Mouse (Mus musculus) forebrain, embryonic 13.5 days (tissue): ENCODE data around the gene Cyfip2. TPM values are rescaled to one million over a fixed set of nuclear protein-coding genes. Genes with fewer than 3 reads are reported as not detected.

Source experiments
- ATAC-seq: fragments of 200-750 bp; cut with Nextera tagmentation; 2 replicates; pipeline ENCODE4 v1.8.0; 2017
- H3K27ac ChIP-seq: fragments of 300-500 bp; sonication (generic); 2 replicates; pipeline ENCODE4 v1.5.1; 2015; ENCODE audit warnings: inconsistent platforms, mild to moderate bottlenecking, moderate library complexity
- H3K27me3 ChIP-seq: fragments of 300-500 bp; sonication (generic); 2 replicates; pipeline ENCODE4 v1.6.1; 2015; ENCODE audit warnings: mild to moderate bottlenecking, inconsistent platforms
- H3K36me3 ChIP-seq: fragments of 300-500 bp; sonication (generic); 2 replicates; pipeline ENCODE4 v1.6.1; 2015; ENCODE audit warnings: mild to moderate bottlenecking, inconsistent platforms; ENCODE audit not compliant: poor library complexity, severe bottlenecking
- H3K4me1 ChIP-seq: fragments of 300-500 bp; sonication (generic); 2 replicates; pipeline ENCODE4 v1.6.1; 2015; ENCODE audit warnings: inconsistent platforms
- H3K4me2 ChIP-seq: fragments of 300-500 bp; sonication (generic); 2 replicates; pipeline ENCODE4 v1.6.1; 2015; ENCODE audit warnings: inconsistent platforms, mild to moderate bottlenecking, moderate library complexity
- H3K4me3 ChIP-seq: fragments of 300-500 bp; sonication (generic); 2 replicates; pipeline ENCODE4 v1.5.1; 2015; ENCODE audit warnings: mild to moderate bottlenecking, inconsistent platforms
- H3K9ac ChIP-seq: fragments of 300-500 bp; sonication (generic); 2 replicates; pipeline ENCODE4 v1.6.1; 2015; ENCODE audit warnings: mild to moderate bottlenecking, inconsistent platforms
- H3K9me3 ChIP-seq: fragments of 300-500 bp; sonication (generic); replicated peaks from 2 replicates; pipeline ENCODE4 v1.6.1; 2016; ENCODE audit warnings: inconsistent platforms
- WGBS: fragments of 180-500 bp; shearing (Covaris S2); methylation state at CpG from one replicate; pipeline ENCODE4 v1.1.7; 2015; 5-methylcytosine and 5-hydroxymethylcytosine counted together
- polyA plus RNA-seq: library from polyadenylated mRNA; unstranded; fragments of >200 nt; fragmentation: Nextera tagmentation; extraction: Ambion mirVana; gene quantifications from 2 replicates; pipeline ENCODE4 v1.2.1, GENCODE M21; 2015

The Cyfip2 gene
- 55.9 and 59.8 TPM in 2 replicates for polyA plus RNA-seq

- H3K4me2 ChIP-seq: peak within 1 kb of the TSS; percentile 89
Observed at GRCm38 (mm10) chr11:46312523-46313035, at the start of gene Cyfip2. TSS of gene Cyfip2 (minus strand) at chr11:46312859.

DNA sequence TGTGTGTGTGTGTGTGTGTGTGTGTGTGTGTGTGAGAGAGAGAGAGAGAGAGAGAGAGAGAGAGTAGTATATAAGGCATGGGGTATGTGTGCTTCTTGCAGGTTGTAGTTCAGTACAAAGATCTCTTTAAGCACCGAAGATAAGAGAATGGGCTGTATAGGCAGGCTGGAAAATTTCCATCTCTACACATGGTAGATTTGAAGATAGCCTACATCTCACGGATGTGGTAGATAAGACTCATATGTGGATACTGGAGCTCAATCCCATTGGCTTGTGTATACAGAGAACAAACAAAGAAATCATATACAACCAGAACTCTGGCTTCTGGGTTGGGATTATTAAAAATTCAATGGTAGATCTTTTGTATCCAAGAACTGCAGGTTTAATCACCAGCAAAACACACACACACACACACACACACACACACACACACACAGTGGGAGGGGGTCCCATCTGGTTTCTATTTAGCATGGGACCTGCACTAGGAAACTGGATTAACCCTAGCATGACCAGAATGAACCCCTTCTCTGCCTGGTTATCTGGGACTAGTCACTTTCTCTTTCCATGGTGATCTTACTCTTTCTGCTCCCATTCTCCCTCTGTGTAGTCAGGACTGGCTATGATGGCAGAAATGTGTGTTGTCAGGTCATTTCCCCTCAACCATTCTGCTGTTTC lies 48.5 kb upstream of the Cyfip2 start:
- WGBS: 92% methylated on average over 2 of the region's 2 CpGs
- no peak for ATAC-seq
- H3K36me3 ChIP-seq: no peaks in the 10 kb centered on the region
- no peak overlapping the region for H3K4me2 ChIP-seq
- peaks cover 6% of the 10 kb centered on the region; the same call in 1 of the 2 replicates for H3K4me1 ChIP-seq
- H3K9me3 ChIP-seq: no peaks in the 10 kb centered on the region
- no peak overlapping the region for H3K4me3 ChIP-seq
- H3K27me3 ChIP-seq: no peaks in the 10 kb centered on the region
- H3K27ac ChIP-seq: no peak overlapping the region
- H3K9ac ChIP-seq: no peak overlapping the region

More at GRCm38 (mm10) chr11:46312523-46313035, at the start of gene Cyfip2:
- Histone ChIP-seq H3K36me3 (0 out of 2 replicates have a peak, but pooled peaks cover 5% of the 10 kb centered on the region), H3K27me3 (no peaks in the 10 kb centered on the region), H3K27ac (peak within 1 kb of the TSS; percentile 82), H3K4me3 (peak within 1 kb of the TSS; percentile 77), H3K9ac (peak within 1 kb of the TSS; percentile 96), H3K9me3 (no peaks in the 10 kb centered on the region), H3K4me1 (peaks cover 37% of the 10 kb centered on the region)
- peak; percentile 28 for ATAC-seq
- 2% methylated on average over 14 of the region's 14 CpGs for WGBS

DNA sequence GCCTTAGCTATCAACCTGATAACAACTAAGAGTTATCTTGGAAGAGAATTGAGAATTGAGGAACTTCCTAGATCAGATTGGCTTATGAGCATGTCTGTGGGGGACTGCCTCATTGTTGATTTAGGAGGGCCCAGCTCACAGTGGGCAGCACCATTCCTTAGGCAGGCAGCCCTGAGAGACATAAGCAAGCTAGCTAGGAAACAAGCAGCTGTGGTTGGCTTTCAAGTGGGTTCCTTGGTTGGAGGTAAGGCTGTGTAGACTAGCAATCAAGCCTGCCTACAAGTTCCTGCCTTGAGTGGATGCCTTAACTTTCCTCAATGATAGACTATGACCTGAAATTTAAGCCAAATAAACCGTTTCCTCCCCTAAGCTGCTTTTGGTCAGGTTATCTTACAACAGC lies 45.7 kb upstream of the Cyfip2 start:
- no peak for ATAC-seq

DNA sequence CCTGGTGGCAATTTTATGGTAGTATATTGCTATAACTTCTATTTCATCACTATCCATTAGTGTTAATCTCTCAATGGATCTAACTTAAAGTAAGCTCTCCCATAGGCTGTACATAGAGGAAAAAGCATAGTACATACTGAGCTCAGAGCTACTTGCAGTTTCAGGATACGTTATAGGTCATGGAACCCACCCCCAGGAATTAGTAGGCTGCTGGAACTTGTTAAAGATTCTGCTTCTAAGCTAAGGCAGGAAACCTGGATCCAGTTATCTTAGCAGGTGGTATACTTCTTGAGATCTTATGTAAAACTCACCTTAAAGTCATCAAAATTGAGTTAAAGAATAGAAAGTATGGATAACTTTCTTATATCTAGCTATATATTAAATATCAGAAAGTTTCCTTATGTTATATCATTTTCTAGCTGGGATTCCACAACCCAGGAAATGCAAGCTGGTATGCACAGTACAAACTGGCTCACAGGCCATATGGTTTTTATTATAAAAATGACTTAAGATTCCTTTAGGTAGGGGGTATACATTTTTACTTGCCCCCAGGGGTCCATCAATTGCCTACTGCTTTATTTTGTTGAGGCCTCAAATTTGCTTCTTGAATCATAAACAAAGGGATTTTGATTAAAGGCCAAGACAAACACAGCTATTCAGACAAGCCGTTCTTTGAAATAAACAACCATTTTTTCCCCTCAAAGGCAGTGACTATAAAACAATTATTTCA lies 37.2 kb upstream of the Cyfip2 start:
- Histone ChIP-seq H3K4me2 (no peak overlapping the region), H3K4me1 (no peaks in the 10 kb centered on the region)
- 65% methylated on average over 2 of the region's 2 CpGs for WGBS

More for the DNA sequence above, 45.7 kb upstream of the Cyfip2 start:
- Histone ChIP-seq H3K9me3 (no peaks in the 10 kb centered on the region), H3K27me3 (no peaks in the 10 kb centered on the region), H3K27ac (no peak overlapping the region), H3K36me3 (no peaks in the 10 kb centered on the region), H3K9ac (no peak overlapping the region), H3K4me1 (peaks cover 6% of the 10 kb centered on the region; the same call in 1 of the 2 replicates), H3K4me3 (no peak overlapping the region), H3K4me2 (no peak overlapping the region)
- WGBS: 78% methylated on average over 1 of the region's 1 CpGs

DNA sequence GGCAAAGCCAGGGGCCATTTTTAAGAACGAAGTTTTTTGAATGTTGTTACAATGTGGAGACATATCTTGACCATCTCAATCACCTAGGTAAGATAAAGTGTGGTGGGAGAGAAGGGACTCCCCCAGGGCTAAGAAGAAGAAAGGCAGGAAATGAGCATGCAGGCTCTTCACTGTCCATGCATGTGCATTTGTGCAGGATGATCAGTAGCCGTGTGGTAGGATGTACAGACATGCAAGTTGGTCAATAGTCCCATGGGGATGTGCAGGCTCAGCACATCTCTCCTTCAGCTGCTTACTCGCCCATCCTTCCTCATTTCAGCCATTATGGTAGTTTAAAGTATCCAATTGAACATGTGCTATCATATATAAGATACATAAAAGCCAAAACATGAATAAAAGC lies 35.8 kb upstream of the Cyfip2 start:
- Histone ChIP-seq H3K4me2 (no peak overlapping the region), H3K9ac (no peak overlapping the region), H3K27me3 (no peaks in the 10 kb centered on the region), H3K27ac (no peak overlapping the region), H3K4me1 (no peaks in the 10 kb centered on the region), H3K9me3 (no peaks in the 10 kb centered on the region), H3K4me3 (no peak overlapping the region), H3K36me3 (no peaks in the 10 kb centered on the region)
- WGBS: 80% methylated on average over 3 of the region's 3 CpGs
- ATAC-seq: no peak

More for the DNA sequence above, 37.2 kb upstream of the Cyfip2 start:
- H3K36me3 ChIP-seq: no peaks in the 10 kb centered on the region
- H3K4me3 ChIP-seq: no peak overlapping the region
- no peaks in the 10 kb centered on the region for H3K9me3 ChIP-seq
- H3K9ac ChIP-seq: no peak overlapping the region
- no peaks in the 10 kb centered on the region for H3K27me3 ChIP-seq
- ATAC-seq: no peak
- H3K27ac ChIP-seq: no peak overlapping the region

GRCm38 (mm10) chr11:46347756-46348155 lies 35.1 kb upstream of the Cyfip2 start:
- no peak overlapping the region for H3K4me2 ChIP-seq
- 92% methylated on average over 5 of the region's 5 CpGs for WGBS

DNA sequence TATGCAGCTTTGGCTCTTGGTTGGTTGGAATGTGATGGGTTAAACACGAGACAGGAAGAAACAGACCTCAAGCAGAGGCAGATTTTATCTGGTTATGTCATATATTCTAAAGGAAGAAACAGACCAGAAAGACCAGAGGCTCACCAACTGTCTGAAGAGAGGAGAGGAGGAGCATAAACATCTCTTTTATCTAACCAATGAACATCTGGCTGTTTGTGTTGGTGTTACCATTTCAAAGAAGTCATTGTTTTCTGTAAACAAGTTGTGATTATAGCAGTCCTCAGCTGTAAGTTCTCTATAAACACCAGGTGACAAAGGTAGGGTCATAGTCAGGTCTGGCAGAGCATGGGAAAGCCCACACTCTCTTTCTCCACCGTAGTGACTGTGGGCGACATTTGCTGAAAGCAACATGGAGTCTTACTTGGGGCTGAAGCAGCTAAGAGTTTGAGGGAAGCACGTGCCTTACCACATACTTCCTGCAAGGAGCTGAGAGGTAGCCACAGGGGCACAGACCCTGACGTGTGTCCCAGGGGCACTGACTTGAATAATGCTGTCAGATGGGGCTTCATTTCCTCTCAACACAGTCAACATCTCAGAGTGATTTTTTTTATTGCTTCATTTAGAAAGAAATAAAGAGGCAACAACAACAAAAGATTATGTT lies 31.4 kb upstream of the Cyfip2 start:
- Histone ChIP-seq H3K36me3 (no peaks in the 10 kb centered on the region), H3K27me3 (no peaks in the 10 kb centered on the region), H3K4me3 (no peak overlapping the region), H3K27ac (no peak overlapping the region), H3K9ac (no peak overlapping the region), H3K9me3 (no peaks in the 10 kb centered on the region), H3K4me2 (no peak overlapping the region), H3K4me1 (no peaks in the 10 kb centered on the region)
- no peak for ATAC-seq
- WGBS: 76% methylated on average over 5 of the region's 5 CpGs

More at GRCm38 (mm10) chr11:46347756-46348155, 35.1 kb upstream of the Cyfip2 start:
- Histone ChIP-seq H3K4me3 (no peak overlapping the region), H3K27ac (no peak overlapping the region), H3K9ac (no peak overlapping the region), H3K4me1 (no peaks in the 10 kb centered on the region), H3K9me3 (no peaks in the 10 kb centered on the region), H3K27me3 (no peaks in the 10 kb centered on the region), H3K36me3 (no peaks in the 10 kb centered on the region)
- no peak for ATAC-seq

DNA sequence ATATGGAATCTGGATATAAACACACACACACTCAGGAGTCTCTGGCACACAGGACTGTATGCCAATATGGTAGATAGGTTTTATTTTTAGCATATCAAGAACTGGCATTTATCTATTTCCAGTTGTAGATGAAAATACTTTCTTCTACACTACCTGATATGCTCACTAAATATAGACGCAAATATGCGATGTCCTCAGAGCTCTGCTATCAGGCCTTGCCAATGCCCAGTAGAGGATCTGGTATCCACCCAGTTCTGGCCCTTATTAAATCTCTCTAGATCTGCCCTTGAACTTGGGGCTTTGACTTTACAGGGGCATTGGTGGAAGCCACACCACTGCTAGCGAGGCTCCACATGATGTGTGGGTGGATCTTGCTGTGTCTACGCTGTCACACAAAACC lies 29.3 kb upstream of the Cyfip2 start:
- Histone ChIP-seq H3K4me2 (no peak overlapping the region), H3K9me3 (no peaks in the 10 kb centered on the region), H3K27me3 (no peaks in the 10 kb centered on the region), H3K9ac (no peak overlapping the region), H3K36me3 (no peaks in the 10 kb centered on the region), H3K4me3 (no peak overlapping the region), H3K4me1 (no peaks in the 10 kb centered on the region), H3K27ac (no peak overlapping the region)
- 95% methylated on average over 4 of the region's 4 CpGs for WGBS
- no peak for ATAC-seq

DNA sequence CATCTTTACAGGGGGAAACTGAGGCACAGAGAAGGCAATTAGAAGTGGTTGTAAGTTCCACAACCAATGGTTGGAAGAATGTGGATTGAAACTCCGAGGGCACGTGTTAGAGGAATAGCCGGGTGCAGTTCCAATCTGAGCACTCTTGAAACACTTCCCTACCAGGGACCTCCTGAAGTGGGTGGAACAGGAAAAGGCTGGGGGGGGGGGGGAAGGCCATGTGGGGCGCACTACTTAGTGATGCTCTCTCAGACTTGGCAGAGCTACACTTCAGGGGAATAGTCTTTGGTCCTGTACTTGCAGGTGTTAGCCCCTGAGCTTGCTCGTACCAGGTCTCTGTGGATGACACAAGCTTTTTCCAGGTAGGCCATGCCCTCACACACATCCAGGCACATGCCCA lies 23.4 kb upstream of the Cyfip2 start:
- Histone ChIP-seq H3K4me2 (no peak overlapping the region), H3K9ac (no peak overlapping the region), H3K9me3 (no peaks in the 10 kb centered on the region), H3K36me3 (no peaks in the 10 kb centered on the region), H3K4me1 (no peaks in the 10 kb centered on the region), H3K4me3 (no peak overlapping the region), H3K27me3 (no peaks in the 10 kb centered on the region), H3K27ac (no peak overlapping the region)
- WGBS: 92% methylated on average over 5 of the region's 5 CpGs
- ATAC-seq: no peak

- no peak for ATAC-seq
- no peaks in the 10 kb centered on the region for H3K9me3 ChIP-seq
- H3K36me3 ChIP-seq: no peaks in the 10 kb centered on the region
- H3K4me1 ChIP-seq: no peaks in the 10 kb centered on the region
- H3K9ac ChIP-seq: no peak overlapping the region
- WGBS: 95% methylated on average over 8 of the region's 8 CpGs
- no peaks in the 10 kb centered on the region for H3K27me3 ChIP-seq
- no peak overlapping the region for H3K4me3 ChIP-seq
- H3K27ac ChIP-seq: no peak overlapping the region
- no peak overlapping the region for H3K4me2 ChIP-seq
Observed at GRCm38 (mm10) chr11:46332217-46332616, 19.6 kb upstream of the Cyfip2 start.

- no peak for ATAC-seq
- Histone ChIP-seq H3K36me3 (no peaks in the 10 kb centered on the region), H3K9ac (no peak overlapping the region), H3K4me1 (no peaks in the 10 kb centered on the region), H3K4me2 (no peak overlapping the region), H3K27me3 (no peaks in the 10 kb centered on the region), H3K27ac (no peak overlapping the region), H3K4me3 (no peak overlapping the region), H3K9me3 (no peaks in the 10 kb centered on the region)
- 93% methylated on average over 16 of the region's 16 CpGs for WGBS
Observed at GRCm38 (mm10) chr11:46326271-46327015, 13.8 kb upstream of the Cyfip2 start.
